Mouse (Mus musculus): ENCODE data around the gene Tmem192. TPM values are rescaled to one million over a fixed set of nuclear protein-coding genes. Genes with fewer than 3 reads are reported as not detected.
A peak's percentile ranks its signal among the peaks of the same experiment; 100 is the strongest.

The Tmem192 gene
- polyA plus RNA-seq (2014; fragmentation: Nextera tagmentation; extraction: Ambion mirVana), result 36.4 and 44.1 TPM in 2 replicates

- 1% methylated on average over 70 of the region's 73 CpGs for WGBS
Measured at GRCm38 (mm10) chr8:64946820-64947697, at the start of gene Tmem192. Gene Tmem192 (plus strand): TSS chr8:64947185.

GRCm38 (mm10) chr8:64898710-64899109 is 48.3 kb upstream of the Tmem192 start:
- ATAC-seq (replicated peaks; ENCODE audit: low FRiP score, low TSS enrichment, low read depth) (no peak), DNase-seq (ENCODE audit: low spot score) (peak; percentile 15)
- no peaks in the 10 kb centered on the region for H3K9me3 ChIP-seq (ENCODE audit: control insufficient read depth, low read length)
- no peak overlapping the region for H3K27ac ChIP-seq (ENCODE audit: low read depth)
- H3K36me3 ChIP-seq (ENCODE audit: control insufficient read depth, insufficient read depth, low read length), result no peaks in the 10 kb centered on the region
- no peaks in the 10 kb centered on the region for H3K4me1 ChIP-seq (replicated peaks; ENCODE audit: control insufficient read depth, insufficient read depth, low read length)
- no peak overlapping the region for H3K4me3 ChIP-seq (ENCODE audit: low read depth, low read length)
- H3K9ac ChIP-seq (ENCODE audit: low read length), result no peak overlapping the region
- no peak overlapping the region for H3K4me2 ChIP-seq (ENCODE audit: low read length)
- no peaks in the 10 kb centered on the region for H3K27me3 ChIP-seq (replicated peaks; ENCODE audit: control insufficient read depth, insufficient read depth, low read length)
- 15% methylated on average over 4 of the region's 4 CpGs for WGBS

More at GRCm38 (mm10) chr8:64946820-64947697, at the start of gene Tmem192:
- Histone ChIP-seq H3K4me1 (replicated peaks; ENCODE audit: control insufficient read depth, insufficient read depth, low read length) (peaks cover 3% of the 10 kb centered on the region; the same call in 1 of the 2 replicates), H3K27me3 (replicated peaks; ENCODE audit: control insufficient read depth, insufficient read depth, low read length) (0 out of 2 replicates have a peak, but pooled peaks cover 7% of the 10 kb centered on the region), H3K9ac (ENCODE audit: low read length) (peak within 1 kb of the TSS; percentile 63), H3K4me2 (ENCODE audit: low read length) (peak within 1 kb of the TSS; percentile 50), H3K27ac (ENCODE audit: low read depth) (peak within 1 kb of the TSS; percentile 72), H3K36me3 (ENCODE audit: control insufficient read depth, insufficient read depth, low read length) (no peaks in the 10 kb centered on the region), H3K4me3 (ENCODE audit: low read depth, low read length) (peak within 1 kb of the TSS; percentile 71), H3K9me3 (ENCODE audit: control insufficient read depth, low read length) (no peaks in the 10 kb centered on the region)
- peak; percentile 96 for ATAC-seq (replicated peaks; ENCODE audit: low FRiP score, low TSS enrichment, low read depth)
- peak; percentile 98 for DNase-seq (ENCODE audit: low spot score)

- no peaks in the 10 kb centered on the region for H3K27me3 ChIP-seq (replicated peaks; ENCODE audit: control insufficient read depth, insufficient read depth, low read length)
- H3K4me3 ChIP-seq (ENCODE audit: low read depth, low read length), result no peak overlapping the region
- no peak overlapping the region for H3K4me2 ChIP-seq (ENCODE audit: low read length)
- DNase-seq (ENCODE audit: low spot score), result no peak
- no peaks in the 10 kb centered on the region for H3K9me3 ChIP-seq (ENCODE audit: control insufficient read depth, low read length)
- ATAC-seq (replicated peaks; ENCODE audit: low FRiP score, low TSS enrichment, low read depth), result no peak
- H3K27ac ChIP-seq (ENCODE audit: low read depth), result no peak overlapping the region
- H3K4me1 ChIP-seq (replicated peaks; ENCODE audit: control insufficient read depth, insufficient read depth, low read length), result no peaks in the 10 kb centered on the region
- no peaks in the 10 kb centered on the region for H3K36me3 ChIP-seq (ENCODE audit: control insufficient read depth, insufficient read depth, low read length)
- no peak overlapping the region for H3K9ac ChIP-seq (ENCODE audit: low read length)
- 94% methylated on average over 3 of the region's 3 CpGs for WGBS
Measured at GRCm38 (mm10) chr8:64900645-64901044, 46.3 kb upstream of the Tmem192 start.

GRCm38 (mm10) chr8:64901527-64902156 is 45.3 kb upstream of the Tmem192 start:
- WGBS, result 33% methylated on average over 7 of the region's 7 CpGs
- Histone ChIP-seq H3K9ac (ENCODE audit: low read length) (no peak overlapping the region), H3K27ac (ENCODE audit: low read depth) (no peak overlapping the region), H3K4me1 (replicated peaks; ENCODE audit: control insufficient read depth, insufficient read depth, low read length) (no peaks in the 10 kb centered on the region), H3K9me3 (ENCODE audit: control insufficient read depth, low read length) (no peaks in the 10 kb centered on the region), H3K4me3 (ENCODE audit: low read depth, low read length) (no peak overlapping the region), H3K4me2 (ENCODE audit: low read length) (peak overlapping the region; percentile 16), H3K36me3 (ENCODE audit: control insufficient read depth, insufficient read depth, low read length) (no peaks in the 10 kb centered on the region), H3K27me3 (replicated peaks; ENCODE audit: control insufficient read depth, insufficient read depth, low read length) (no peaks in the 10 kb centered on the region)
- ATAC-seq (replicated peaks; ENCODE audit: low FRiP score, low TSS enrichment, low read depth) (0 out of 2 replicates have a peak, but pooled peaks have one; percentile 19), DNase-seq (ENCODE audit: low spot score) (peak; percentile 32)

GRCm38 (mm10) chr8:64902191-64902590 is 44.8 kb upstream of the Tmem192 start:
- 37% methylated on average over 12 of the region's 12 CpGs for WGBS
- H3K4me3 ChIP-seq (ENCODE audit: low read depth, low read length), result no peak overlapping the region
- H3K4me2 ChIP-seq (ENCODE audit: low read length), result peak overlapping the region; percentile 16
- H3K27me3 ChIP-seq (replicated peaks; ENCODE audit: control insufficient read depth, insufficient read depth, low read length), result no peaks in the 10 kb centered on the region
- H3K27ac ChIP-seq (ENCODE audit: low read depth), result no peak overlapping the region
- no peaks in the 10 kb centered on the region for H3K9me3 ChIP-seq (ENCODE audit: control insufficient read depth, low read length)
- ATAC-seq (replicated peaks; ENCODE audit: low FRiP score, low TSS enrichment, low read depth), result 0 out of 2 replicates have a peak, but pooled peaks have one; percentile 27
- H3K9ac ChIP-seq (ENCODE audit: low read length), result no peak overlapping the region
- H3K36me3 ChIP-seq (ENCODE audit: control insufficient read depth, insufficient read depth, low read length), result no peaks in the 10 kb centered on the region
- H3K4me1 ChIP-seq (replicated peaks; ENCODE audit: control insufficient read depth, insufficient read depth, low read length), result no peaks in the 10 kb centered on the region
- DNase-seq (ENCODE audit: low spot score), result peak; percentile 50

- 78% methylated on average over 3 of the region's 3 CpGs for WGBS
- Histone ChIP-seq H3K4me2 (ENCODE audit: low read length) (no peak overlapping the region), H3K9ac (ENCODE audit: low read length) (no peak overlapping the region), H3K9me3 (ENCODE audit: control insufficient read depth, low read length) (no peaks in the 10 kb centered on the region), H3K27ac (ENCODE audit: low read depth) (no peak overlapping the region), H3K4me1 (replicated peaks; ENCODE audit: control insufficient read depth, insufficient read depth, low read length) (no peaks in the 10 kb centered on the region), H3K27me3 (replicated peaks; ENCODE audit: control insufficient read depth, insufficient read depth, low read length) (no peaks in the 10 kb centered on the region), H3K4me3 (ENCODE audit: low read depth, low read length) (no peak overlapping the region), H3K36me3 (ENCODE audit: control insufficient read depth, insufficient read depth, low read length) (no peaks in the 10 kb centered on the region)
- DNase-seq (ENCODE audit: low spot score) (peak; percentile 7), ATAC-seq (replicated peaks; ENCODE audit: low FRiP score, low TSS enrichment, low read depth) (no peak)
Measured at GRCm38 (mm10) chr8:64903778-64904177, 43.2 kb upstream of the Tmem192 start.

DNA sequence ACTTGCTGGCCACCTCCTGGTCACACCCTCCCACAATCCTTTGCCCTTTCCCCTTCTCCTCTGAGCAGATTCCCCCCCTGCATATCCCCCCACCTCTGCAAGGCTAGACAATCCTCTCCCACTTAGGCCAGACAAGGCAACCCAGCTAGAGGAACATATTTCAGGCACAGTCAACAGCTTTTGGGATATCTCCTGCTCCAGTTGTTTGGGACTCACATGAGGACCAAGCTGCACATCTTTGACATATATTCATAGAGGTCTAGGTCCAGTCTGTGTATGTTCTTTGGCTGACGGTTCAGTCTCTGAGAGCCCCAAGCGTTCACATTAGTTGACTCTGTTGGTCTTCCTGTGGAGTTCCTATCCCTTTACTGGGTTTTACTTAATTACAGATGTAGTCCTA is 37.0 kb upstream of the Tmem192 start:
- H3K9me3 ChIP-seq (ENCODE audit: control insufficient read depth, low read length), result no peaks in the 10 kb centered on the region
- H3K36me3 ChIP-seq (ENCODE audit: control insufficient read depth, insufficient read depth, low read length), result no peaks in the 10 kb centered on the region
- ATAC-seq (replicated peaks; ENCODE audit: low FRiP score, low TSS enrichment, low read depth) (no peak), DNase-seq (ENCODE audit: low spot score) (peak; percentile 24)
- no peak overlapping the region for H3K9ac ChIP-seq (ENCODE audit: low read length)
- no peak overlapping the region for H3K4me3 ChIP-seq (ENCODE audit: low read depth, low read length)
- no peaks in the 10 kb centered on the region for H3K27me3 ChIP-seq (replicated peaks; ENCODE audit: control insufficient read depth, insufficient read depth, low read length)
- no peaks in the 10 kb centered on the region for H3K4me1 ChIP-seq (replicated peaks; ENCODE audit: control insufficient read depth, insufficient read depth, low read length)
- WGBS, result 92% methylated on average over 2 of the region's 2 CpGs
- no peak overlapping the region for H3K4me2 ChIP-seq (ENCODE audit: low read length)
- H3K27ac ChIP-seq (ENCODE audit: low read depth), result no peak overlapping the region

GRCm38 (mm10) chr8:64916793-64917192 is 30.2 kb upstream of the Tmem192 start:
- Histone ChIP-seq H3K9me3 (ENCODE audit: control insufficient read depth, low read length) (no peaks in the 10 kb centered on the region), H3K9ac (ENCODE audit: low read length) (no peak overlapping the region), H3K36me3 (ENCODE audit: control insufficient read depth, insufficient read depth, low read length) (no peaks in the 10 kb centered on the region), H3K27ac (ENCODE audit: low read depth) (no peak overlapping the region), H3K4me2 (ENCODE audit: low read length) (no peak overlapping the region), H3K27me3 (replicated peaks; ENCODE audit: control insufficient read depth, insufficient read depth, low read length) (no peaks in the 10 kb centered on the region), H3K4me1 (replicated peaks; ENCODE audit: control insufficient read depth, insufficient read depth, low read length) (no peaks in the 10 kb centered on the region), H3K4me3 (ENCODE audit: low read depth, low read length) (no peak overlapping the region)
- 91% methylated on average over 5 of the region's 5 CpGs for WGBS
- DNase-seq (ENCODE audit: low spot score) (no peak), ATAC-seq (replicated peaks; ENCODE audit: low FRiP score, low TSS enrichment, low read depth) (no peak)
